Mouse (Mus musculus) lung, embryonic 15.5 days (tissue): ENCODE data around the gene Dlx5. TPM values are rescaled to one million over a fixed set of nuclear protein-coding genes. Genes with fewer than 3 reads are reported as not detected.

ENCODE experiments used
- ATAC-seq: fragments of 200-750 bp; cut with Nextera tagmentation; 2 replicates; pipeline ENCODE4 v1.8.0; 2017; ENCODE audit warnings: moderate number of reproducible peaks, borderline replicate concordance; ENCODE audit not compliant: low FRiP score, low TSS enrichment; ENCODE audit errors: extremely low read depth
- H3K27ac ChIP-seq: fragments of 300-500 bp; sonication (generic); 2 replicates; pipeline ENCODE4 v1.5.1; 2015; ENCODE audit warnings: moderate library complexity, mild to moderate bottlenecking, inconsistent platforms
- H3K27me3 ChIP-seq: fragments of 300-500 bp; sonication (generic); 2 replicates; pipeline ENCODE4 v1.6.1; 2015; ENCODE audit warnings: inconsistent platforms
- H3K36me3 ChIP-seq: fragments of 300-500 bp; sonication (generic); 2 replicates; pipeline ENCODE4 v1.6.1; 2015; ENCODE audit warnings: inconsistent platforms
- H3K4me1 ChIP-seq: fragments of 300-500 bp; sonication (generic); 2 replicates; pipeline ENCODE4 v1.6.1; 2015; ENCODE audit warnings: inconsistent platforms
- H3K4me2 ChIP-seq: fragments of 300-500 bp; sonication (generic); 2 replicates; pipeline ENCODE4 v1.6.1; 2015; ENCODE audit warnings: inconsistent platforms, mild to moderate bottlenecking, moderate library complexity
- H3K4me3 ChIP-seq: fragments of 300-500 bp; sonication (generic); 2 replicates; pipeline ENCODE4 v1.5.1; 2015; ENCODE audit warnings: mild to moderate bottlenecking, inconsistent platforms
- H3K9ac ChIP-seq: fragments of 300-500 bp; sonication (generic); 2 replicates; pipeline ENCODE4 v1.6.1; 2015; ENCODE audit warnings: inconsistent platforms
- H3K9me3 ChIP-seq: fragments of 300-500 bp; sonication (generic); 2 replicates; pipeline ENCODE4 v1.6.1; 2016; ENCODE audit warnings: inconsistent platforms
- WGBS: fragments of 180-500 bp; shearing (Covaris S2); methylation state at CpG from one replicate; pipeline ENCODE4 v1.1.7; 2015; 5-methylcytosine and 5-hydroxymethylcytosine counted together
- polyA plus RNA-seq: library from polyadenylated mRNA; unstranded; fragments of >200 nt; fragmentation: Nextera tagmentation; extraction: Ambion mirVana; gene quantifications from 2 replicates; pipeline ENCODE4 v1.2.1, GENCODE M21; 2015

The Dlx5 gene
- polyA plus RNA-seq, 1 experiment from 2014 or later = 0.27 TPM

- H3K9ac ChIP-seq = no peak overlapping the region
- no peaks in the 10 kb centered on the region for H3K36me3 ChIP-seq
- WGBS = 3% methylated on average over 20 of the region's 20 CpGs
- peaks cover 8% of the 10 kb centered on the region; the same call in 1 of the 2 replicates for H3K4me1 ChIP-seq
- no peaks in the 10 kb centered on the region for H3K9me3 ChIP-seq
- no peak overlapping the region for H3K4me3 ChIP-seq
- no peak overlapping the region for H3K27ac ChIP-seq
- ATAC-seq = no peak
- no peak overlapping the region for H3K4me2 ChIP-seq
- H3K27me3 ChIP-seq = peaks cover 98% of the 10 kb centered on the region
Observed at GRCm38 (mm10) chr6:6856316-6856715, 25.6 kb downstream of the Dlx5 start.

GRCm38 (mm10) chr6:6855746-6856185 lies 26.1 kb downstream of the Dlx5 start:
- ATAC-seq = 0 out of 2 replicates have a peak, but pooled peaks have one; percentile 52
- Histone ChIP-seq H3K27ac (no peak overlapping the region), H3K9me3 (no peaks in the 10 kb centered on the region), H3K36me3 (no peaks in the 10 kb centered on the region), H3K4me3 (no peak overlapping the region), H3K27me3 (peaks cover 98% of the 10 kb centered on the region), H3K4me2 (no peak overlapping the region), H3K4me1 (peaks cover 8% of the 10 kb centered on the region; the same call in 1 of the 2 replicates), H3K9ac (no peak overlapping the region)
- WGBS = 2% methylated on average over 10 of the region's 10 CpGs

- H3K4me3 ChIP-seq = no peak overlapping the region
- H3K36me3 ChIP-seq = no peaks in the 10 kb centered on the region
- 2% methylated on average over 25 of the region's 25 CpGs for WGBS
- no peak for ATAC-seq
- H3K9me3 ChIP-seq = no peaks in the 10 kb centered on the region
- H3K4me1 ChIP-seq = peaks cover 2% of the 10 kb centered on the region; the same call in 1 of the 2 replicates
- no peak overlapping the region for H3K4me2 ChIP-seq
- H3K27me3 ChIP-seq = peaks cover 98% of the 10 kb centered on the region
- H3K9ac ChIP-seq = no peak overlapping the region
- H3K27ac ChIP-seq = no peak overlapping the region
Observed at GRCm38 (mm10) chr6:6854902-6855745, 26.8 kb downstream of the Dlx5 start.

- H3K9ac ChIP-seq = no peak overlapping the region
- no peaks in the 10 kb centered on the region for H3K36me3 ChIP-seq
- H3K27ac ChIP-seq = no peak overlapping the region
- H3K27me3 ChIP-seq = peaks cover 97% of the 10 kb centered on the region
- no peak for ATAC-seq
- WGBS = 3% methylated on average over 9 of the region's 9 CpGs
- no peaks in the 10 kb centered on the region for H3K4me1 ChIP-seq
- no peak overlapping the region for H3K4me3 ChIP-seq
- H3K4me2 ChIP-seq = no peak overlapping the region
- no peaks in the 10 kb centered on the region for H3K9me3 ChIP-seq
Observed at GRCm38 (mm10) chr6:6854176-6854575, 27.7 kb downstream of the Dlx5 start.

GRCm38 (mm10) chr6:6852944-6853343 lies 28.9 kb downstream of the Dlx5 start:
- Histone ChIP-seq H3K9me3 (no peaks in the 10 kb centered on the region), H3K27me3 (peaks cover 96% of the 10 kb centered on the region), H3K36me3 (no peaks in the 10 kb centered on the region), H3K9ac (no peak overlapping the region), H3K4me1 (no peaks in the 10 kb centered on the region), H3K4me3 (no peak overlapping the region), H3K4me2 (no peak overlapping the region), H3K27ac (no peak overlapping the region)
- WGBS = 14% methylated on average over 3 of the region's 3 CpGs
- ATAC-seq = no peak

- no peak overlapping the region for H3K27ac ChIP-seq
- no peaks in the 10 kb centered on the region for H3K9me3 ChIP-seq
- H3K27me3 ChIP-seq = peaks cover 93% of the 10 kb centered on the region
- H3K9ac ChIP-seq = no peak overlapping the region
- ATAC-seq = no peak
- H3K36me3 ChIP-seq = no peaks in the 10 kb centered on the region
- H3K4me2 ChIP-seq = no peak overlapping the region
- H3K4me1 ChIP-seq = no peaks in the 10 kb centered on the region
- WGBS = 4% methylated on average over 10 of the region's 10 CpGs
- no peak overlapping the region for H3K4me3 ChIP-seq
Observed at GRCm38 (mm10) chr6:6851166-6851565, 30.7 kb downstream of the Dlx5 start.

GRCm38 (mm10) chr6:6850324-6851060 lies 31.4 kb downstream of the Dlx5 start:
- Histone ChIP-seq H3K9me3 (no peaks in the 10 kb centered on the region), H3K27ac (no peak overlapping the region), H3K4me2 (no peak overlapping the region), H3K4me1 (no peaks in the 10 kb centered on the region), H3K4me3 (no peak overlapping the region), H3K27me3 (peaks cover 88% of the 10 kb centered on the region), H3K36me3 (no peaks in the 10 kb centered on the region), H3K9ac (no peak overlapping the region)
- WGBS = 3% methylated on average over 26 of the region's 26 CpGs
- ATAC-seq = no peak

- Histone ChIP-seq H3K4me3 (no peak overlapping the region), H3K36me3 (no peaks in the 10 kb centered on the region), H3K9ac (no peak overlapping the region), H3K9me3 (no peaks in the 10 kb centered on the region), H3K4me2 (no peak overlapping the region), H3K27ac (no peak overlapping the region), H3K27me3 (peaks cover 88% of the 10 kb centered on the region), H3K4me1 (no peaks in the 10 kb centered on the region)
- 2% methylated on average over 12 of the region's 12 CpGs for WGBS
- no peak for ATAC-seq
Observed at GRCm38 (mm10) chr6:6849744-6850143, 32.1 kb downstream of the Dlx5 start.

GRCm38 (mm10) chr6:6848541-6848940 lies 33.3 kb downstream of the Dlx5 start:
- ATAC-seq = no peak
- H3K27ac ChIP-seq = no peak overlapping the region
- no peak overlapping the region for H3K4me2 ChIP-seq
- 14% methylated on average over 4 of the region's 4 CpGs for WGBS
- H3K9ac ChIP-seq = no peak overlapping the region
- H3K9me3 ChIP-seq = no peaks in the 10 kb centered on the region
- H3K36me3 ChIP-seq = no peaks in the 10 kb centered on the region
- no peak overlapping the region for H3K4me3 ChIP-seq
- no peaks in the 10 kb centered on the region for H3K4me1 ChIP-seq
- H3K27me3 ChIP-seq = peaks cover 88% of the 10 kb centered on the region

GRCm38 (mm10) chr6:6833301-6833700 lies 48.6 kb downstream of the Dlx5 start:
- no peaks in the 10 kb centered on the region for H3K9me3 ChIP-seq
- no peak for ATAC-seq
- H3K4me1 ChIP-seq = no peaks in the 10 kb centered on the region
- no peaks in the 10 kb centered on the region for H3K27me3 ChIP-seq
- WGBS = 86% methylated on average over 3 of the region's 3 CpGs
- H3K4me2 ChIP-seq = no peak overlapping the region
- H3K4me3 ChIP-seq = no peak overlapping the region
- no peak overlapping the region for H3K9ac ChIP-seq
- H3K36me3 ChIP-seq = no peaks in the 10 kb centered on the region
- H3K27ac ChIP-seq = no peak overlapping the region

- WGBS = 52% methylated on average over 7 of the region's 7 CpGs
- ATAC-seq = no peak
- H3K36me3 ChIP-seq = no peaks in the 10 kb centered on the region
- H3K4me3 ChIP-seq = no peak overlapping the region
- H3K9ac ChIP-seq = no peak overlapping the region
- no peak overlapping the region for H3K27ac ChIP-seq
- no peaks in the 10 kb centered on the region for H3K27me3 ChIP-seq
- no peak overlapping the region for H3K4me2 ChIP-seq
- H3K4me1 ChIP-seq = no peaks in the 10 kb centered on the region
- H3K9me3 ChIP-seq = no peaks in the 10 kb centered on the region
Observed at GRCm38 (mm10) chr6:6830446-6830845, 51.4 kb downstream of the Dlx5 start.
